Mouse (Mus musculus) lung, postnatal 25 days (tissue): ENCODE results near the gene Atg10.

Source experiments
- DNase-seq: peaks from one replicate; pipeline ENCODE4 v3.0.0; 2022; ENCODE audit warnings: low spot score

Atg10 gene

GRCm38 (mm10) chr13:90885856-90886532, 337.8 kb downstream of the Atg10 start:
- DNase-seq, result peak; percentile 18
